Mouse (Mus musculus): ENCODE data around the gene Col15a1. TPM values are rescaled to one million over a fixed set of nuclear protein-coding genes. Genes with fewer than 3 reads are reported as not detected.

Col15a1 gene
- total and polyA plus RNA-seq, 2 experiments from 2014 or later: 3.8 to 8.2 TPM

GRCm38 (mm10) chr4:47352803-47353388 is 144.9 kb downstream of the Col15a1 start, which contains the start of gene Tgfbr1:
Gene Tgfbr1 (plus strand): TSS chr4:47353222.
- 1% methylated on average over 50 of the region's 65 CpGs for WGBS
- peak within 1 kb of the TSS; percentile 88 for H3K4me3 ChIP-seq (ENCODE audit: low read depth, low read length)
- peak within 1 kb of the TSS; percentile 87 for H3K9ac ChIP-seq (replicated peaks; ENCODE audit: low read length, poor library complexity, severe bottlenecking)
- H3K4me1 ChIP-seq (ENCODE audit: insufficient read depth, low read length): peaks cover 5% of the 10 kb centered on the region; the same call in 1 of the 2 replicates
- TF ChIP-seq CTCF (IDR thresholded peaks at IDR 0.05): no peak
- DNase-seq (ENCODE audit: low spot score): peak; percentile 97
- ATAC-seq (ENCODE audit: low FRiP score): peak; percentile 97
- no peaks in the 10 kb centered on the region for H3K36me3 ChIP-seq (ENCODE audit: insufficient read depth, low read length)
- no peaks in the 10 kb centered on the region for H3K9me3 ChIP-seq (ENCODE audit: low read length)
- H3K27me3 ChIP-seq (ENCODE audit: insufficient read depth, low read length): no peaks in the 10 kb centered on the region
- H3K27ac ChIP-seq (ENCODE audit: low read depth, low read length): peak within 1 kb of the TSS; percentile 77
- H3K4me2 ChIP-seq (ENCODE audit: low read depth, low read length, poor library complexity, severe bottlenecking): peak within 1 kb of the TSS; percentile 96

GRCm38 (mm10) chr4:47353416-47354111 is 145.6 kb downstream of the Col15a1 start:
- TF ChIP-seq CTCF (IDR thresholded peaks at IDR 0.05): no peak
- Histone ChIP-seq H3K27ac (ENCODE audit: low read depth, low read length) (peak overlapping the region; percentile 77), H3K36me3 (ENCODE audit: insufficient read depth, low read length) (no peaks in the 10 kb centered on the region), H3K27me3 (ENCODE audit: insufficient read depth, low read length) (no peaks in the 10 kb centered on the region), H3K4me3 (ENCODE audit: low read depth, low read length) (peak overlapping the region; percentile 88), H3K4me1 (ENCODE audit: insufficient read depth, low read length) (peaks cover 5% of the 10 kb centered on the region; the same call in 1 of the 2 replicates), H3K9ac (replicated peaks; ENCODE audit: low read length, poor library complexity, severe bottlenecking) (peak overlapping the region; percentile 87), H3K9me3 (ENCODE audit: low read length) (no peaks in the 10 kb centered on the region), H3K4me2 (ENCODE audit: low read depth, low read length, poor library complexity, severe bottlenecking) (peak overlapping the region; percentile 96)
- WGBS: under 1% methylated on average over 46 of the region's 73 CpGs
- ATAC-seq (ENCODE audit: low FRiP score) (peak; percentile 69), DNase-seq (ENCODE audit: low spot score) (peak; percentile 58)

- H3K4me3 ChIP-seq (ENCODE audit: low read depth, low read length): peak overlapping the region; percentile 88
- no peak for DNase-seq (ENCODE audit: low spot score)
- H3K9ac ChIP-seq (replicated peaks; ENCODE audit: low read length, poor library complexity, severe bottlenecking): peak overlapping the region; percentile 87; the same call in 1 of the 2 replicates
- no peaks in the 10 kb centered on the region for H3K36me3 ChIP-seq (ENCODE audit: insufficient read depth, low read length)
- H3K9me3 ChIP-seq (ENCODE audit: low read length): no peaks in the 10 kb centered on the region
- no peak for ATAC-seq (ENCODE audit: low FRiP score)
- H3K4me2 ChIP-seq (ENCODE audit: low read depth, low read length, poor library complexity, severe bottlenecking): peak overlapping the region; percentile 96
- H3K4me1 ChIP-seq (ENCODE audit: insufficient read depth, low read length): peaks cover 5% of the 10 kb centered on the region; the same call in 1 of the 2 replicates
- H3K27me3 ChIP-seq (ENCODE audit: insufficient read depth, low read length): no peaks in the 10 kb centered on the region
- H3K27ac ChIP-seq (ENCODE audit: low read depth, low read length): no peak overlapping the region
- no peak for TF ChIP-seq CTCF (IDR thresholded peaks at IDR 0.05)
- WGBS: 28% methylated on average over 3 of the region's 3 CpGs
Observed at GRCm38 (mm10) chr4:47354304-47354703, 146.3 kb downstream of the Col15a1 start.

- no peaks in the 10 kb centered on the region for H3K36me3 ChIP-seq (ENCODE audit: insufficient read depth, low read length)
- no peak overlapping the region for H3K4me3 ChIP-seq (ENCODE audit: low read depth, low read length)
- DNase-seq (ENCODE audit: low spot score) (no peak), ATAC-seq (ENCODE audit: low FRiP score) (no peak)
- H3K9me3 ChIP-seq (ENCODE audit: low read length): no peaks in the 10 kb centered on the region
- no peaks in the 10 kb centered on the region for H3K4me1 ChIP-seq (ENCODE audit: insufficient read depth, low read length)
- 72% methylated on average over 2 of the region's 2 CpGs for WGBS
- no peak overlapping the region for H3K9ac ChIP-seq (replicated peaks; ENCODE audit: low read length, poor library complexity, severe bottlenecking)
- H3K27ac ChIP-seq (ENCODE audit: low read depth, low read length): no peak overlapping the region
- no peaks in the 10 kb centered on the region for H3K27me3 ChIP-seq (ENCODE audit: insufficient read depth, low read length)
- no peak for TF ChIP-seq CTCF (IDR thresholded peaks at IDR 0.05)
- no peak overlapping the region for H3K4me2 ChIP-seq (ENCODE audit: low read depth, low read length, poor library complexity, severe bottlenecking)
Observed at GRCm38 (mm10) chr4:47362662-47363061, 154.7 kb downstream of the Col15a1 start.

Other genes starting within 250 kb of the Col15a1 start
- gene Gabbr2, start 216.3 kb upstream of the Col15a1 start, total RNA-seq (2014; rRNA removed): 118 and 123 TPM in 2 replicates
- gene Gabbr2, start 216.3 kb upstream of the Col15a1 start, polyA plus RNA-seq (2015; fragmentation: Nextera tagmentation; extraction: Ambion mirVana): 17.8 and 20.5 TPM in 2 replicates
- 10.1 and 17.9 TPM in 2 replicates for gene Anks6, start 150.7 kb upstream of the Col15a1 start, total RNA-seq (2014; rRNA removed)
- 3.0 and 3.3 TPM in 2 replicates for gene Anks6, start 150.7 kb upstream of the Col15a1 start, polyA plus RNA-seq (2015; fragmentation: Nextera tagmentation; extraction: Ambion mirVana)
- gene Galnt12, start 116.3 kb upstream of the Col15a1 start, total RNA-seq (2014; rRNA removed): 0.82 and 2.0 TPM in 2 replicates
- gene Galnt12, start 116.3 kb upstream of the Col15a1 start, polyA plus RNA-seq (2015; fragmentation: Nextera tagmentation; extraction: Ambion mirVana): 1.1 and 1.6 TPM in 2 replicates
- 30.7 and 46.3 TPM in 2 replicates for gene Tgfbr1, start 145.1 kb downstream of the Col15a1 start, total RNA-seq (2014; rRNA removed)
- gene Tgfbr1, start 145.1 kb downstream of the Col15a1 start, polyA plus RNA-seq (2015; fragmentation: Nextera tagmentation; extraction: Ambion mirVana): 15.0 and 16.1 TPM in 2 replicates